Mouse (Mus musculus) large intestine, adult 2 months (tissue): ENCODE data around the gene Epb41l2. TPM values are rescaled to one million over a fixed set of nuclear protein-coding genes. Genes with fewer than 3 reads are reported as not detected.

Source experiments
- DNase-seq: peaks from one replicate; pipeline ENCODE4 v3.0.0-alpha.2; 2012; ENCODE audit warnings: low read depth, low spot score
- WGBS: fragments of 180-500 bp; shearing (Covaris S2); methylation state at CpG from one replicate; pipeline ENCODE4 v1.1.7; 2018; 5-methylcytosine and 5-hydroxymethylcytosine counted together
- polyA plus RNA-seq: library from polyadenylated mRNA; depleted of rRNA; stranded (reverse); fragments of >200 nt; gene quantifications from 2 replicates; pipeline ENCODE4 v1.2.3, GENCODE M21; 2012

Gene Epb41l2
- polyA plus RNA-seq, 1 experiment, result 21.6 TPM

- DNase-seq, result no peak
- 73% methylated on average over 1 of the region's 1 CpGs for WGBS
Observed at GRCm38 (mm10) chr10:25461832-25462231, 102.2 kb downstream of the Epb41l2 start.

DNA sequence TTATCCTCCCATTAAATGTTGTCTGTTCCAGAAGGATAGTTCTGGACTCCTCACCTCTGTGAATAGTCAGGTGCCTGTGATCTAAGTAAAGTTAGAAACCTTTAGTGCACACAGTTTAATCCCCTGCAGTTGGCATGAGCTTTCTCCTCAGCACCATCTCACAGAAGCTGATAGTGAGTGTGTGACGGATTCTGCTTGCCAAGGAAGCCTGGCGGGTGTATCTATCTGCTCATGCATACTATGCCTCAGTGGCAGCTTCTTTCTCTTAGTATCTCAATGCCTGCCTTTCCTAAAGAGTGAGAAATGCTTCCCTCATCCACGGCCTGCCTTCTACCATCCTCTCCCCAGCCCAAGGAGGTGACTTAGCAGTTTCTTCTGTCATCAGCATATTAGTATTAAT lies 103.1 kb downstream of the Epb41l2 start:
- 93% methylated on average over 3 of the region's 3 CpGs for WGBS
- DNase-seq, result no peak

GRCm38 (mm10) chr10:25466493-25466892 lies 106.9 kb downstream of the Epb41l2 start:
- WGBS, result 63% methylated on average over 2 of the region's 2 CpGs
- no peak for DNase-seq

DNA sequence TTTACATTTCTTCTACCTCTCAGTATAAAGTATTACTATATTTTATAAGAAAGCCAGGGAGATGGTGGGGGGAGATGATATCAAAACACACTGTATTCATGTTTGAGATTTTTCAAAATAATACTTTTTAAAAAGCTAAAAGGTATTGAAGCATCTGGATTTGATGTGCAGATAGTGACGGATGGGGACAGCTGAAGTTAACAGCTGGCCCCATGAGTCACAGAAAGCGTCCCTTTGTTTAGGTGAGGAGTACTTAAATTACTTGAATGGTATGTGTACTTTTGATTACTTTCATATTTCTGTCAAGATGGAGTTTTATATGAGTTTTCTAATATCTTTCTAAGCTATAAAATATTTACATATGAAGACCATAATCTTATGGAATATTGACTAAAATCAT lies 112.3 kb downstream of the Epb41l2 start:
- no peak for DNase-seq
- WGBS, result 83% methylated on average over 2 of the region's 2 CpGs

GRCm38 (mm10) chr10:25479716-25480115 lies 120.1 kb downstream of the Epb41l2 start:
- DNase-seq, result no peak
- WGBS, result 96% methylated on average over 3 of the region's 3 CpGs

DNA sequence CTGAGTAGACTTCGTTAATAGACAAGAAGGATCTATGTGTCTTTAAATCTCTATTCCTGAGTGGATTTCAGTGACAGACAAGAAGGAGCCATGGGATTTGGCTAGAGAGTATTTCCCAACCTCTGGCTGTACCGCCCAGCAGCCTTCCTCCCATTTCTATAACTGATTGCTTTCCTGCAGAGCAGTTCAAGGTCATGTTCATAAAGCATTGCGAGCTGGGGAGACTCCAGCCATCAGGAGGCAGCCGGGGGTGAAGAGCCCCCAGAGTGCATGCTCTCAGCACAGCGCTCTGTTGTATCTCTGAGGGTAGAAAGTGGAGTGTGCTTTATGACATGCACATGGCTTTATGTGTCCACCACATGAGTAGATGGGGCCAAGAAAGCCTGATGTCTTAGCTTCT lies 123.2 kb downstream of the Epb41l2 start:
- 77% methylated on average over 5 of the region's 5 CpGs for WGBS
- DNase-seq, result no peak

- DNase-seq, result peak; percentile 29
- 9% methylated on average over 1 of the region's 1 CpGs for WGBS
Observed at GRCm38 (mm10) chr10:25488456-25488855, 128.9 kb downstream of the Epb41l2 start.

- 80% methylated on average over 10 of the region's 10 CpGs for WGBS
- no peak for DNase-seq
Observed at GRCm38 (mm10) chr10:25499323-25500071, 139.9 kb downstream of the Epb41l2 start.

DNA sequence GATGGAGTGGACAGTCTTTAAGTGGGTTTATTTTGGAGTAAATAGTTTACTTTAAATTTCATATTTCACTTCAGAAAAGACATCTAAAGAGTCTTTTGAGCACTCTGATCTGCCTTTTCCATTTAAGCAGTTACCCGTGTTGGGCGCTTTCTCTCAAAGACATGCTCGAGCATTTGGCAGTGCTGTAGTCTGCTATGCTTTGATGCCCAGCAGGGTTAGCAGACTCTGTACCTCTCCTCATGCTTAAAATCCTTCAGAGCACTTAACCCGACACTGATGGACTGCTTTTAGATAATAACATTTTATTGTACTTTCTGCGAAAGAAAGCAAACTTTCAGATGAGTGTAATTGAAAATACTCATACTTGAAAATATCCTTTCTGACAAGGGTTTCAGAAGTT lies 143.7 kb downstream of the Epb41l2 start:
- DNase-seq, result no peak
- WGBS, result 80% methylated on average over 5 of the region's 5 CpGs

DNA sequence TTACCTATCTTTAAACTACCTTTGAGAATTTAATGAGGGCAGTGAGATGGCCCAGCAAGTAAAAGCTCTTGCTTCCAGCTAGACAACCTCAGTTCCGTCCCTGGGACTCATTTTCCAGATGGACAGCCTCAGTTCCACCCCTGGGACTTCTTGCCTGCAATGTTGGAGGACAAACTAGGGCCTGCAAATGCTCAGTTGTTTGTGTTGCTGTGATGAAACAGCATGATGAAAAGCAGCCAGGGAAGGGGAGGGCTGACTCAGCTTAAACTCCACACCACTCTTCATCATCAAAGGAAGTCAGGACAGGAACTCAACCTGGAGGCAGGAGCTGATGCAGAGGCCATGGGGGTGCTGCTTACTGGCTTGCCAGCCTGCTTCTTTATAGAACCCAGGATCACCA lies 154.2 kb downstream of the Epb41l2 start:
- 90% methylated on average over 1 of the region's 1 CpGs for WGBS
- no peak for DNase-seq

DNA sequence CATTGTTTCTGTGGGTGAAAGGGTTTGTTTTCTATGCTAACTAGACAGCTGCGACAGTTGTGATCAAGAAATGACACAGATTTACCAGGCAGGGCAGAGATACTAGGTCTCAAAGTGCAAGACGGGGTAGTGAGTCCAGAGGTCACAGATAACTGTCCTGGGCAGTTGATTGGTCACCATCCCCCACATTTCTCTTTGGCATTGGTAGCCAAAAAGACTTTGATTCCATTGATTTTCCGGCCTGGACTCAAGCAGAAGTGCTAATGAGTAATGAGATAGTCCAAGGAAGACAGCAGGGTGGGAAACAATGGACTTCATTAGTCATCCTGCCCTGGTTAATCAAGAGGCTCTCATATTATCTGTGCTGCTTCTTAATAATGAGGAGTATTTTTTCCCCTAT lies 160.4 kb downstream of the Epb41l2 start:
- 52% methylated on average over 3 of the region's 3 CpGs for WGBS
- DNase-seq, result no peak

DNA sequence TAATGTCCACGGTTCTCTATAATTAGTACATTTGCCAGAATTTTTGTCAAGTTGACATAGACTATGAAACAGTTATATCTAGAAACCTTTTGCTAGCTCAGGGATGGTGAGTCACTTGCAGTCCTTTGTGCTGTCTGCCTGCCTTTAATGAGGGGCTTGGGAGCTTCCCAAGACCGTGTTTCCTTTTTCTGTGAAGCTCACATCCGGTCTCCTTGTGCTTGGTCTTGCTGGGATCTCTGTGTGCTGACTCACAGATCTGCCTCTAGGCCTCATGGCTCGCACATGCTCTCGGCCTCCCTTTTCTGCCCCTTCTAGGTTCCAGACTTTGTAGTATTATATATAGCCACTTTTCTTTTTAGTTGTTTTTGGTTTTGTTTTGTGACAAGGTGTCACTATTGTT lies 160.8 kb downstream of the Epb41l2 start:
- no peak for DNase-seq
- WGBS, result 70% methylated on average over 5 of the region's 5 CpGs

- WGBS, result 93% methylated on average over 8 of the region's 8 CpGs
- DNase-seq, result no peak
Observed at GRCm38 (mm10) chr10:25523727-25524126, 164.1 kb downstream of the Epb41l2 start.

- WGBS, result 72% methylated on average over 4 of the region's 4 CpGs
- DNase-seq, result no peak
Observed at GRCm38 (mm10) chr10:25526156-25526555, 166.6 kb downstream of the Epb41l2 start.

GRCm38 (mm10) chr10:25526622-25527021 lies 167.0 kb downstream of the Epb41l2 start:
- no peak for DNase-seq
- 86% methylated on average over 4 of the region's 4 CpGs for WGBS

GRCm38 (mm10) chr10:25527126-25527525 lies 167.5 kb downstream of the Epb41l2 start:
- 63% methylated on average over 3 of the region's 3 CpGs for WGBS
- no peak for DNase-seq

GRCm38 (mm10) chr10:25531335-25531734 lies 171.7 kb downstream of the Epb41l2 start:
- WGBS, result 71% methylated on average over 13 of the region's 13 CpGs
- no peak for DNase-seq

- no peak for DNase-seq
- 34% methylated on average over 2 of the region's 2 CpGs for WGBS
Observed at GRCm38 (mm10) chr10:25533105-25533504, 173.5 kb downstream of the Epb41l2 start.

GRCm38 (mm10) chr10:25533513-25534246 lies 174.1 kb downstream of the Epb41l2 start:
- WGBS, result 73% methylated on average over 9 of the region's 9 CpGs
- DNase-seq, result no peak

GRCm38 (mm10) chr10:25534467-25534866 lies 174.9 kb downstream of the Epb41l2 start:
- WGBS, result 84% methylated on average over 5 of the region's 5 CpGs
- no peak for DNase-seq

GRCm38 (mm10) chr10:25535891-25536331 lies 176.3 kb downstream of the Epb41l2 start, which contains the start of gene Smlr1:
TSS of gene Smlr1 (minus strand) at chr10:25536267.
- 61% methylated on average over 10 of the region's 10 CpGs for WGBS
- DNase-seq, result no peak
